Mouse (Mus musculus) gonadal fat pad, adult 2 months (tissue): ENCODE measurements around the gene Efcab9. TPM values are rescaled to one million over a fixed set of nuclear protein-coding genes. Genes with fewer than 3 reads are reported as not detected.
A peak's percentile ranks its signal among the peaks of the same experiment; 100 is the strongest.

Source experiments
- DNase-seq: peaks from one replicate; pipeline ENCODE4 v3.0.0-alpha.2; 2012; ENCODE audit warnings: low read depth
- polyA plus RNA-seq: library from polyadenylated mRNA; depleted of rRNA; stranded (reverse); fragments of >200 nt; gene quantifications from 2 replicates; pipeline ENCODE4 v1.2.3, GENCODE M21; 2012; rRNA removed

The Efcab9 gene
- polyA plus RNA-seq, 1 experiment: 0.50 TPM

DNA sequence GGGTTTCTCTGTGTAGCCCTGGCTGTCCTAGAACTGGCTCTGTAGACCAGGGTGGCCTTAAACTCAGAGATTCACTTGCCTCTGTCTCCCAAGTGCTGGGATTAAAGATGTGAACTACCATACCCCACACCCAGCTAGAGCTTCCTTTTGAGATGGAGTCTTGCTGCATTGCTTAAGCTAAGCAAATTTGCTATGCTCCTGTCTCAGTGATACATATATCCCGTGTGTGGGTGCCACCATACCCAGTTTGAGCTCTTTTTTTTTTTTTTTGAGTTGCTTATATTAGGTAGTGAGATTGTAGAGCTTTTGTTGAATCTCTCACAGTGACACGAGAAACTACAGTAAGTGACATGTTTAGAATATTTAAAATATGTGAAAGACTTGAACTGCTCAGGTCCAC lies 36.6 kb downstream of the Efcab9 start:
- no peak for DNase-seq

GRCm38 (mm10) chr11:32493312-32493711 lies 38.6 kb downstream of the Efcab9 start:
- peak; percentile 10 for DNase-seq

DNA sequence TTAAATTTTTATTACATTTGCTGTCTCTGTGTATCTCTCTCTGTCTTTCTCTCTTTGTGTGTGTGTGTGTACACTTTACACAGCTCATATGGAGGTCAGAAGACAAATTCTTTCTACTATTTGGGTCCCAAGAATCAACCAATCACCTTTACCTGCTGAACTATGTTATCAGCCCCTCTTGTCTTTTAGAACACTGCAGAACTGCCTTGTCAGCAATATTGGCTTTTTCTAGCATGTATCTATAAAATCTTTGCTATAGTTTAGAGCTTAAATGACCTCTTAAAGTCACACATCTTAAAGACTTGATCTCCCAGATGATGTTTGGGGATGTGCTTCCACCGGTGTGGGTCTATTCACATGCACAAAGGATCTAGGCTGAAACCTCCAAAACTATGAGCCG lies 40.8 kb downstream of the Efcab9 start:
- DNase-seq: no peak

DNA sequence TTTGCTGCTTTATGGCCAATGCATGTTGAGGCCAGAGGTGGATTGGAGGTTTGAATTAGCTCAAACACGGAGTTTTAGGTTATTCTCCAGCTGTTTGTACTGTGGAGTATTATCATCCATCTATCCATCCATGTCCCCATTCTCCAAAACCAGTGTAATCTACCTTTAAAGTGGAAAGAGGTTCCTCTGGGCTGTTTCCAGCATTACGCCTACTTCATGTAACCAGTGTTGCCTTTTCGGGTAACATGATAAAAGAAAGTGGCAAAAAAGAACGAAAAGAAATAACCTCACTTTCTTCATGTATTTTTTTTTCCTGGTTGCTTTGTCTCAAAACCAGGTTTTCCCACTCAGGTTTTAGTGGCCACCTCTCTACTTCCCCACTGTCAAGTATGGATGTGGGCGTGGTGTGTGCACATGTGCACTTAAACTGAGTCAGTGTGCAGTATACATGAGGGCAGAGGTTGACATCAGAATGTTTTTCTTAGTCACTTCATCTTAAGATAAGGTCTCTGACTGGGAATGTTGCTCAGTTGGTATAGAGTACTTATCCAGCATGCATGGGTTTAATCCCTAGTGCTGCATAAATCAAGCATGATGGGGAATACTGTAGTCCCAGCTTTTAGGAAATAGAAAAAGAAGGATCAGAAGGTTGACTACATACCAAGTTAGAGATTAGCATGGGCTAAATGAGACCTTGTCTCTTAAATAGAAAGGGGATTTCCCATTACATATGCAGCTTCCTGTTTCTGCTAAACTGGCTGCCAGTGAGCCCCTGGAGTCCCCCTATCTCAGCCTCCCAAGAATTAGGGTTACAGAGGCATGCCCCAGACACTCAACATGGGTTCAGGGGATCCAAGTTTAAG lies 42.8 kb downstream of the Efcab9 start:
- no peak for DNase-seq

GRCm38 (mm10) chr11:32488344-32488743 lies 43.5 kb downstream of the Efcab9 start:
- no peak for DNase-seq

- no peak for DNase-seq
These were observed 44.4 kb downstream of the Efcab9 start for GRCm38 (mm10) chr11:32487501-32487900.

DNA sequence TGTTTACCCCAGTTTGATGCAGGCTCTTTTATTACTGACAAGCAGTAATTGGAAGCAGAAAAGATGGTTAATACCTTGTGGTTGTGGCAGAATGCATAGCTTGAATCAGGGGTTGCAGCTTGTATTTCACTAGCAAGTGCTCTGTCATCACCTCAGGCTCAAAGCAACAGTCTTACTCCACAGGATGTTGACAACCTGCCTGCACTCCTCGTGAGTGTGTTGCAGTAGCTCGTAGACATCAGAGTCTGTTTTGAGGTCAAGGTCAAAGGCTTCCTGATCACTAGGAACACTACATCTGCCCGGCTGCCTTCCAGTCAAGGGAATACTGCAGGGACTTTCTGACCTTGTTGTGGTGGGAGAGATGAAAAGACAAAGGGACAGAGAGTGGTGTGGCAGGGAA lies 45.3 kb downstream of the Efcab9 start:
- DNase-seq: no peak

DNA sequence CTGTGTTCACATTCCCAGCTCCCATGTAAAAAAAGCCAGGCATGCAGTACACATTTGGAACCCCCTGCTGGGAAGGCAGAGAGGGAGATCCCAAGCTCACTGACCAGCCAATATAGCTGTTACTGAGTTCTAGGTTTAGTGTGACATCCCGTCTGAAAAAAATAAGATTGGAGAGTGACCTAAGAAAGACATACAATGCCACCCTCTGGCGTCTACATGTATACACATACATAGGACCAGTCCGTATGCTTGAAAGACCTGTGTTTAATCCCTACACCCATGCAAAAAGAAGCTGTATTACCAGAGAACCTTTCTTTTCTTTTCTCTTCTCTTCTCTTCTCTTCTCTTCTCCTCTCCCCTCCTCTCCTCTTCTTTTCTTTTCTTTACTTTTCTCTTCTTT lies 46.6 kb downstream of the Efcab9 start:
- DNase-seq: no peak

DNA sequence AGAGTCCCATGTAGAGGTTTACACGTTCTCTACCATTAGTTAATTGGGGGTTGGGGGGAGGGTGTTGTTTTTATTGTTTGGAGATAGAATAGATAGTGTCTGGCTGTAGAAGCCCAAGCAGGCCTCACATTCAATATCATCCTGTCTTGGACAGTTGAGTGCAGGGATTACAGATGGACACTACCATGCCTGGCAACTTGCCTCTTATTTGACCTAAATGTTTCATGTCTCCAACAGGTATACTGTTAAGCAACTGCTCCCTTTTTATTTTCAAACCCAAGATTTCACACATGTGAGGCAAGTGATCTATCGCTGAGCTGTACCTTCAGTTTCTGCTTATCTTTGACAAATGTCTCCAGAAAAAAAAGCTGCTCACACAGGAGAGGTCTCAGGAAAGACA lies 50.4 kb downstream of the Efcab9 start:
- no peak for DNase-seq

DNA sequence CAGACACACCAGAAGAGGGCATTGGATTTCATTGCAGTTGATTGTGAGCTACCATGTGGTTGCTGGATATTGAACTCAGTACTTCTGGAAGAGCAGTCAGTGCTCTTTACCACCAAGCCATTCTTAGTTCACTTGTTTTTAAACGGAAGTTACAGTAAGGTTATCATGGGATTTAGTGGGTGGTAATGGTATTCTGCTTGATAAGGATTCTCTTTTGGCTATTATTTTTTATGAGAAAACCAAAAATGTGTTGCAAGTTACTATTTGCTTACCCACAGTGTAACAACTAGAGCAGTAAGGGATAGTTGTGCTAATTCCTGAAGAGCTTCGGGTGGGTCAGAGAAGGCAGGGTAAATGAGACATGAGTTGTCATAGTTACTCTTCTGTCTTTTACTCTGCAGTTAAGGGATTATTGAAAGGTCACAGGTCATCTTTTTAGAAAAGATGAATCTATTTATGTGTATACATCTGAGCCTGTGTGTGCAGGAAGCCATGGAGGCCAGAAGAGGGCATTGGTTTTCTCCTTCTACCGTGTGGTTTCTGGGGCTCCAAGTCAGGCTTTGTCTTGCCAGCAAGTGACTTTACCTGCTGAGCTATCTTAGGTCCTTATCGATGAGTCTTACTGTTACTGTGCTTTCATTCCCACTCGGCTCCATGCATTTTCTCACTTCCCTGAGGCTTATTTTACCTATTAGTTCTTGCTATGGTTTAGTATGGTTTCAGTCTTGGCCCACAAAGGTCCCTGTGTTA lies 56.2 kb downstream of the Efcab9 start:
- no peak for DNase-seq

DNA sequence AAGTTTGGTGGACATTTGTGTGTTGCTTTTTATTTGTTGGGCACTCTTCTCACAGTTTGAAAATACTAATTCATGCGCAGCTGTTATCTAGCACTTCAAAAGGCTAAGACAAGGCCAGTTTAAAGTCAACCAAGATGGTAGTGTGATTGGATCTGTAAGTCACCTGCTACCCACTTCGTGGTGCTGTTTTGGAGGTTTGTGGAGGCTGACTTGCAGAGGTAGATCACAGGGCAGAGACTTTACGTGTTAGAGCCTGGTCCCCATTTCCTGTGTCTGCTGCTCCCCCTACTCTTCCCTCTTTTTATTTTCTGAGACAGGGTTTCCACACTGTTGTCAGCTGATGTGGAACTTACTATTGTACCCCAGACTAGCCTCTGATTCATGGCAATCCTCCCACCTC lies 57.2 kb downstream of the Efcab9 start:
- no peak for DNase-seq

Other genes with a start within 250 kb of the Efcab9 start
- 903 and 2,048 TPM in 2 replicates for gene Hba-a1, start 248.6 kb downstream of the Efcab9 start, polyA plus RNA-seq
- gene Hbq1b, start 245.1 kb downstream of the Efcab9 start, polyA plus RNA-seq: 0.24 and 0.57 TPM in 2 replicates
- 2,488 and 5,855 TPM in 2 replicates for gene Hba-a2, start 235.6 kb downstream of the Efcab9 start, polyA plus RNA-seq
- 0.42 and 0.45 TPM in 2 replicates for gene Hbq1a, start 232.0 kb downstream of the Efcab9 start, polyA plus RNA-seq
- 9.6 and 11.7 TPM in 2 replicates for gene Sh3pxd2b, start 184.3 kb downstream of the Efcab9 start, polyA plus RNA-seq
- gene Ubtd2, start 76.7 kb downstream of the Efcab9 start, polyA plus RNA-seq: 11.2 and 12.2 TPM in 2 replicates
- gene Stk10, start 1.2 kb upstream of the Efcab9 start, polyA plus RNA-seq: 8.3 and 8.4 TPM in 2 replicates
- gene Fbxw11, start 110.6 kb upstream of the Efcab9 start, polyA plus RNA-seq: 55.5 and 57.2 TPM in 2 replicates